Mouse (Mus musculus) brain, embryonic 18.5 days (tissue): ENCODE data around the gene Chil1.

Source experiments
- DNase-seq: peaks from one replicate; pipeline ENCODE4 v3.0.0-alpha.2; 2012; ENCODE audit warnings: low read depth, low spot score

Chil1 gene

GRCm38 (mm10) chr1:134182025-134182424 is at the start of gene Chil1:
Gene Chil1, plus strand, starts transcription at chr1:134182176.
- no peak for DNase-seq

GRCm38 (mm10) chr1:134133316-134133715 is 48.7 kb upstream of the Chil1 start:
- no peak for DNase-seq

- no peak for DNase-seq
Observed at GRCm38 (mm10) chr1:134136351-134136750, 45.6 kb upstream of the Chil1 start.

GRCm38 (mm10) chr1:134138424-134138823 is 43.6 kb upstream of the Chil1 start:
- DNase-seq: no peak

- no peak for DNase-seq
Observed at GRCm38 (mm10) chr1:134142363-134142794, 39.6 kb upstream of the Chil1 start.

- DNase-seq: no peak
Observed at GRCm38 (mm10) chr1:134146066-134146465, 35.9 kb upstream of the Chil1 start.

- no peak for DNase-seq
Observed at GRCm38 (mm10) chr1:134150076-134150475, 31.9 kb upstream of the Chil1 start.

- no peak for DNase-seq
Observed at GRCm38 (mm10) chr1:134150745-134151144, 31.2 kb upstream of the Chil1 start.

- DNase-seq: peak; percentile 69
Observed at GRCm38 (mm10) chr1:134151655-134152412, 30.1 kb upstream of the Chil1 start.

- DNase-seq: no peak
Observed at GRCm38 (mm10) chr1:134152626-134153590, 29.1 kb upstream of the Chil1 start.

- no peak for DNase-seq
Observed at GRCm38 (mm10) chr1:134154121-134154520, 27.9 kb upstream of the Chil1 start.

- DNase-seq: no peak
Observed at GRCm38 (mm10) chr1:134154655-134155054, 27.3 kb upstream of the Chil1 start.

- DNase-seq: no peak
Observed at GRCm38 (mm10) chr1:134160404-134160803, 21.6 kb upstream of the Chil1 start.

GRCm38 (mm10) chr1:134161399-134161798 is 20.6 kb upstream of the Chil1 start:
- DNase-seq: no peak

GRCm38 (mm10) chr1:134162510-134163225 is 19.3 kb upstream of the Chil1 start:
- DNase-seq: no peak

- DNase-seq: no peak
Observed at GRCm38 (mm10) chr1:134163476-134163875, 18.5 kb upstream of the Chil1 start.

GRCm38 (mm10) chr1:134164454-134164853 is 17.5 kb upstream of the Chil1 start:
- DNase-seq: no peak

GRCm38 (mm10) chr1:134166547-134166946 is 15.4 kb upstream of the Chil1 start:
- no peak for DNase-seq

GRCm38 (mm10) chr1:134167416-134168305 is 14.3 kb upstream of the Chil1 start:
- no peak for DNase-seq

GRCm38 (mm10) chr1:134168567-134168966 is 13.4 kb upstream of the Chil1 start:
- DNase-seq: no peak
